Mouse (Mus musculus) thymus, adult 18-20 months (tissue): Measurements from ENCODE around the gene Klf17.
"Not testable (repeated sequence)": the region's sequence is repeated elsewhere in the genome, so short reads cannot be mapped to it uniquely, and the experiment has no call there.

ENCODE experiments used
- DNase-seq, 2 experiments: peaks; one replicate each; pipeline ENCODE4 v3.0.0; 2022; ENCODE audit warnings: mixed read lengths in 2 of 2

The Klf17 gene

DNA sequence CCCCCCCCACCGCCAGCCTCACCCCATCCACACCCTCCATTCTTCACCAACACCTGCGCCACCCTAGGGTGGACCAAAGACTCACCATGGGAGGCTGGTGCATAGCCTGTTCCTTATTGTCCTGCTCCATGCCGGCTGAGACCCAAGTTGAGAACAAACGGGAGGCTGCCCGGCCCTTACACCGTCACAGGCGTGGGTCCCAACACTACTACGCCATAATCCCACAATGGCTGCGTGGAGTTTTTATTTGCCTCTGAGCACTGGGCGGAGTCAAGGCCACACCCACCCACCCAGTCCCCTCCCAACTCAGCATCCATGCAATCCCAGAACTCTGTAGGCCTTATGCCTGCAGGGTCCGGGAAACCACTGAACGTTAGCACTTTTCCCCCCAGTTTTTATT is at the start of gene Klf17:
TSS of gene Klf17 (minus strand) at position 233 of the 400 bp plus-strand sequence.
- no peak for DNase-seq

DNA sequence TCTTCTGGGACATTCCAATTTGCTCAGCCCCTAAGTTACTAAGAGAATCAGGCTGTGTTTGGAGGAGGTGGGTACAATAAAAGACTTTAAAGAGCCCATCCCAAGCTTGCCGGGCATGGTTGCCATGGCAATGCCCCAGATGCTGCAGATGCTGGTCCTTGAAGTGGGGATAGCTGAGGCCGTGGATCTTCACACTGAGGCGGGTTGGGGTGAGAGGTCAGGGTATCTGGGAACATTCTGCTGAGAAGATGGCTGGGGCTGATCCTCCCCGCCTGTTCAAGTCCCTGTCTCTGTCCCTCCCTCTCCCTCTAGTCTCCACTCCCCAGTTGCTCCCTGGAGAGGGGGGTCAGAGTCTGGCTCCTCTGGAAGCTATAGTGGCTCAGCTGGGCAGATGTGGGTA is 48.9 kb upstream of the Klf17 start:
- DNase-seq, result no peak

GRCm38 (mm10) chr4:117813591-117814192 is 48.2 kb upstream of the Klf17 start:
- DNase-seq, result peak in 1 of 2 experiments; percentile 11

- DNase-seq, result no peak
These were observed 45.5 kb upstream of the Klf17 start for GRCm38 (mm10) chr4:117810933-117811332.

DNA sequence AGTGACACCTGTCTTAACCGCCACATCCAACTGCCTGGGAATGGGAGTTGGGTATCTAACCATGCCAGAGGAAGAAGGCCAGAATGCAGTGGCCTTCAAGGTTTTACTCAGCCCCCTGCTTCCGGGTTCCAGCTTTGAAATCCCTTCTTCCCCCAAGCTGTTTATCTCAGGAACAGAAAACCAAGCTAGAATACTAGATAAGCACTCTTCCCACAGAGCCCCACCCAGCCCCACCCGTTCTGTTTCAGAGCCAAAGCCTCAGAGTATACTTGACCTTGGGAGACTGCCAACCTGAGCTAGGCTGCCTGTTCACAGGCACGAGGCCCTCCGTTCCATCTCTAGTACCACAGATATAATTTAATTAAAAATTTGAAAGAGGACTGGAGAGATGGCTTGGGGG is 41.5 kb upstream of the Klf17 start:
- DNase-seq, result no peak

- no peak for DNase-seq
These were observed 34.5 kb upstream of the Klf17 start for GRCm38 (mm10) chr4:117799904-117800303.

DNA sequence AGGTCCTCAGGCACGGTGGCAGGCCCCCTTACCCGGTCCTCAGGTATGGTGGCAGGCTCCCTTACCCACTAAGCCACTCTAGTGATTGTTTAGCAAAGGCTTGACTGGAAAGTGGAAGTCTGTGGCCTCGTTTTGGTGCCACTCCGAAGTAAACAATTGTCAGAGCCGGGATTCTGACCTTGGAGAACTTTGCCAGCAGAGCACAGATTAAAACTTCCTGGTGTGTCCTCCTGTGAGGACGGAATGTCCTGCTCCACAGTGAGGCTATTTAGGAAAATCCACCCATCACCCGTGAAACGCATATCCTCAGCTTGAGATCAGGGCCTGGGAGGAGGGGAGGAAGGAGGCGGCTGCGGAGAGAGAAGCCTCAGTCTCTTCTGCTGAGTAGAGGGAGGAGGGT is 22.9 kb upstream of the Klf17 start:
- no peak for DNase-seq

DNA sequence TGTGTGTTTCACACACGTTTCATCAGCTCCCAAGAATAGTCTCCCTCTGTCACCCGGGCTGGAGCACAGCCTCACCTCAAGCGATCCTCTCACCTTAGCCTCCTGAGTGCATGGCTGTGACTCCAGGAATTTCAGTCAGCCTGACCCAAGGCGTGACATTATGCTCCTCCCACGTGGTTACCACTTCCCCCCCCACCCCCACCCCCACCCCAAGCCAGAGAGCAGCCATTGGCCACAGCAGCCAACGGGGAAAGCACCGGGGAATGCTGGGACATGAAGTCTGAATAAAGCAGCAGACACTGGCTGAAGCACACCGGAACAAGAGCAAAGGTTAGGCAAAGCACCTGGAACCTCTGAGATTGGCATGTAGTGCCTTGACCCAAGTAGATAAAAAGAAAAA is 21.5 kb upstream of the Klf17 start:
- DNase-seq, result no peak

GRCm38 (mm10) chr4:117782908-117783307 is 17.5 kb upstream of the Klf17 start:
- DNase-seq, result no peak

- no peak for DNase-seq
These were observed 7.5 kb upstream of the Klf17 start for GRCm38 (mm10) chr4:117772960-117773359.

GRCm38 (mm10) chr4:117770935-117771334 is 5.5 kb upstream of the Klf17 start:
- no peak for DNase-seq

GRCm38 (mm10) chr4:117760151-117760550 is 5.3 kb downstream of the Klf17 start:
- no peak for DNase-seq

GRCm38 (mm10) chr4:117752469-117752868 is 13.0 kb downstream of the Klf17 start:
- not testable (repeated sequence) for DNase-seq

- no peak for DNase-seq
These were observed 27.9 kb downstream of the Klf17 start for GRCm38 (mm10) chr4:117737559-117737958.

DNA sequence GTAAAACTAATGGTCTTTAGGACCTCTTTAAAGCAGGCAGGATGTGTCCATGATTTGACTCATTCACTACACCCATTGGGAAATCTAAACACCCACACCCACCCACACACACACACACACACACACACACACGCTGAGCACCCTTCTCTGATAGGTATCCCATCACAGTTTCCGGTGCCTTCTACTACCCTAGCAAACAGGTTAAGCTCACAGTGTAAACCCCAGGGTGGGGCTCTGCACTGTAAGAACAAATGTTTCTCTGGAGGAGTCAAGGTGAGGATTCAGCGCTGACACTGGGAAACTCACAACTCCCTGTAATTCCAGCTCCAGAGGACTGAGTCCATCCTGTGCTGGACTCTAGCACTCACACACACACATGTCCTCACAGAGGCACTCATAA is 33.5 kb downstream of the Klf17 start:
- DNase-seq, result no peak

GRCm38 (mm10) chr4:117724112-117724511 is 41.3 kb downstream of the Klf17 start, which contains the start of gene Gm12845:
Gene Gm12845, plus strand, starts transcription at chr4:117724412.
- DNase-seq, result no peak

- no peak for DNase-seq
These were observed 51.9 kb downstream of the Klf17 start for GRCm38 (mm10) chr4:117713303-117714098.

- DNase-seq, result no peak
These were observed 53.1 kb downstream of the Klf17 start for GRCm38 (mm10) chr4:117712314-117712713.

GRCm38 (mm10) chr4:117708780-117709550 is 56.5 kb downstream of the Klf17 start:
- DNase-seq, result no peak
